Mouse (Mus musculus) frontal cortex, postnatal 10 days (tissue): ENCODE data around the gene Cfl1.

Experiments
- DNase-seq, 2 experiments: peaks; one replicate each; pipeline ENCODE4 v3.0.0; 2022; ENCODE audit warnings: low spot score in 2 of 2, mixed read lengths in 1 of 2

Gene Cfl1

DNA sequence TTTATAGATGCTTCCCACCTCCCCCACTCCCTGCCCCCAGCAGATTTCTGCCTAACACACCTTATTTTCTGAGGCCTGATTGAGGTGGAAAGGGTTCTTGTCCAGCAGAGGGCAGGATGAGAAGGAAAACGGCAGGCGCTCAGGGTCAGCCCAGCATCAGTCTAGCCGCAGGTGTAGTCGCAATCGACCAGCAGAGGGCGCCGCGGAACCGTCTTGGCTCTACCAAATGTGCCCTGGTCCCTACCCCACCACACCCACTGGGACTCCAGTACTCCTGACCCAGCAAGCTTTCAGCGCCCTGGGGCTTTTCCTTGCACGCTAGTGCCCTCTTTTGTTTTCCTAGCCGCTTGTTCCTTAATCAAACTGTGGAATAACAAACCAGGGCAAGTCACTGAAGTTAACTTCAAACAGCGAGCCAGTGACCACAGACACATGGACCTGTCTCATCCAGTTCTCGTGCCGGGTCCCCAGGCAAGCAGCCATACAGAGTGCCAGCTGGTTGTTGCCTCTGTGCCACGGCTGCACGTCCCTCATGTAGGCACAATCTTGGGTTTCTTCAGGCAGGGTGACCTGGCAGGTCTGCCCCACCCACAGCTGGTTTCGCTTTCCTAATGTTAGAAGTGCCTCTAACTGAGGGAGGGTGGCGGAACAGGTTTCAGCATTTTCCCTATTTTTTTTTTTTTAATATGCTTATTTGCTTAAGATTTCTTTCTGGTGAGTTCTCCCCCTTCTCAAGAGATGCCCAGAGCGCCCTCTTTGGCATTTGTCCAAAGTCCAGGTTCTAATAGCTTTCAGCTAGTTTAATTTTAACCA is 39.3 kb downstream of the Cfl1 start:
- DNase-seq: peak; percentile 78 to 89

DNA sequence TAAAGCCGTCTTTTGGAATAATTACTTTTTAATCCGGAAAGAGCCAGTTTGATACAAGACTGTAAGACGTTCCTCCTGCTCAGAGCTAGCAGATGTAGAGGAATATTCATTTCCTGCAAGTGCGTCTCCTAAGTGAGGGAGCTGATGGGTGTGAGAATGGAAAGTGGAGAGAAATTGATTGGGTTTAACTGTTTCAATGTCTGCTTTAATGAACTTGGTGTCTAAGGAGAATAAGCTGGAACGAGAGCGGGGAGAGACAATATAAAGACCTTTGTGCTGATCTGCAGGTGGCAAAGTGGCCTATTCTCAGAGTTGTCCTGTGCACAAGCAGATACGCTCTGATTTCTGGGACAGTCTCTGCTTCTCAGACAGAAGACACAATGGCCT is 39.9 kb downstream of the Cfl1 start:
- no peak for DNase-seq

DNA sequence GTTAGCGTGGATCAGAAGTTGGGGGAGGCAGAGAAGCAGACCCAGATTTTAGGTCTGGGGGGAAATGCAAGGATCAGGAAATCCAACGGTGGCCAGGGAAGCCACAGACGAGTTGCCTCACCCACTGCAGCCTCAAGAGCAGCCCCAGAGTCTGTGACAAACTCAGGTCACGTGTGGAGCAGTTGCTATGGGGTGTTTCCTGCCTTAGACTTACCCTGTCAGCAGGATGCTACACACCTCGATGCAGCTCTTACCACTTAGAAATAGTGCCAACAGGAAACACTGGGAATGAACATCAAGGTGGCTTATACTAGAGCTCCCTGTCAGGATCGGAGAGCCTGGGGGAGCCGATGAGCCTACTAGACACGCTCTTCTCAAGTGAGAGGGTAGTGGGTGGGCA is 42.3 kb downstream of the Cfl1 start:
- DNase-seq: no peak

DNA sequence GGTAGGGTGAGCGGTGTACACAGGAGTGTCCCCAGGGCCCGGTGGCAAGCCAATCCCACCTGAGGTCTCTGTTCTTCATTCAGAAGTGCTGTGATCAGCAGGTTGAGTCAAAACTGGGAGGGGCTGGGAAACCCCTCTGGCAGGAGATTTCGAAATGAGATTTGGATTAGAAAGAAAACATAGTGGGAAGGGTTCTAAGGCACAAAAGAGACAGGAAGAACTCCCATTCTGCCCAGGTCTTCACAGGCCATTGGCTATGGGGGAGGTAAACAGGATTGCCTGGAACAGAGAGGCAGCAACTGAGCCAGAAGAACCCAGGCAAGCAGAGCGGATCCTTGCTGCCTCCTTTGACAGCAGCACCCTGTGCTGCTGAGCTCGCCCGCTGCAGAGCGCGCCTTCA is 48.5 kb downstream of the Cfl1 start:
- no peak for DNase-seq

DNA sequence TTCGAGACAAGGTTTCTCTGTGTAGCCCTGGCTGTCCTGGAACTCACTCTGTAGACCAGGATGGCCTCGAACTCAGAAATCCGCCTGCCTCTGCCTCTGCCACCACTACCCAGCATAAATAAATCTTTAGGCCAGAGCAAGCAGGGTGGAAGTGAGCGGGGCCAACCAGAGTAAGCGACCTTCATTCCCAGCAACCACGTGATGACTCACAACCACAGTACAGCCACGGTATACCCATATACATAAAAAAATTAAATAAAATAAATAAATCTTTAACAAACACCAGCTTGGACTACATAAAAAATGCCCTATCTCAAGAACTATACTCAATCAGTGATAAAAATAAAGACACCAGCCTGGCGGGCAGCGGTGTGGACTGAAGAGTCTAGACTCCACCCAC is 53.1 kb downstream of the Cfl1 start:
- DNase-seq: no peak

DNA sequence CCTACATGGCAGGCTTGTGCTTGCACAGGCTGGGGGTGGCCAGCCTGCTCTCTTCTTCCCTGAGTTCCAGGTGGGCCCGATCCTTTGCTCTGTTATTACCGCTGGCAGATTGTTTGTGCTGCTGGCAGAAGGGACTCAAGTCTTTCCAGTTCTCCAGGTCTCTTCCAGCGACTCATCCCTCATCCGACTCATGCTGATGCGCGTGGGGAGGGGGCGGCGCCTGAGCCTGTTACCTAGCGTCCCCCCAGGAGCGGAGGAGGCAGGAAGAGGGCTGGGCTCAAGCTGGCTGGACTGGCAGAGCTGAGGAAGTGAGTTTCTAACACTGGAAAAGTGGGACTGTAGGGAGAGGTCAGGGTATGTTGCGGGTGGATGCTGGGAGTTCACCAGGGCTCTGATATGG is 53.8 kb downstream of the Cfl1 start:
- no peak for DNase-seq
